Mouse (Mus musculus) intestine, embryonic 16.5 days (tissue): ENCODE results near the gene Gm42669. TPM values are rescaled to one million over a fixed set of nuclear protein-coding genes. Genes with fewer than 3 reads are reported as not detected.

Experiments
- ATAC-seq: fragments of 200-750 bp; cut with Nextera tagmentation; 2 replicates; pipeline ENCODE4 v1.8.0; 2017; ENCODE audit warnings: moderate TSS enrichment, moderate library complexity
- H3K27ac ChIP-seq: fragments of 300-500 bp; sonication (generic); 2 replicates; pipeline ENCODE4 v1.5.1; 2014; ENCODE audit warnings: mild to moderate bottlenecking, low read length
- H3K27me3 ChIP-seq: fragments of 300-500 bp; sonication (generic); replicated peaks from 2 replicates; pipeline ENCODE4 v1.6.1; 2014; ENCODE audit warnings: low read length, control low read depth, mixed read lengths; ENCODE audit not compliant: control insufficient read depth, insufficient read depth
- H3K36me3 ChIP-seq: fragments of 300-500 bp; sonication (generic); 2 replicates; pipeline ENCODE4 v1.6.1; 2014; ENCODE audit warnings: low read length, control low read depth; ENCODE audit not compliant: control insufficient read depth, insufficient read depth
- H3K4me1 ChIP-seq: fragments of 300-500 bp; sonication (generic); 2 replicates; pipeline ENCODE4 v1.6.1; 2014; ENCODE audit warnings: low read length, control low read depth, mixed read lengths; ENCODE audit not compliant: control insufficient read depth, insufficient read depth
- H3K4me2 ChIP-seq: fragments of 300-500 bp; sonication (generic); 2 replicates; pipeline ENCODE4 v1.6.1; 2014; ENCODE audit warnings: low read depth, low read length, control low read depth
- H3K4me3 ChIP-seq: fragments of 300-500 bp; sonication (generic); 2 replicates; pipeline ENCODE4 v1.5.1; 2014; ENCODE audit warnings: mild to moderate bottlenecking, low read length
- H3K9ac ChIP-seq: fragments of 300-500 bp; sonication (generic); 2 replicates; pipeline ENCODE4 v1.6.1; 2014; ENCODE audit warnings: low read depth, low read length
- H3K9me3 ChIP-seq: fragments of 300-500 bp; sonication (generic); 2 replicates; pipeline ENCODE4 v1.6.1; 2016; ENCODE audit warnings: low read length, control low read depth; ENCODE audit not compliant: control insufficient read depth
- WGBS: fragments of 180-500 bp; shearing (Covaris S2); extraction: QIAGEN DNeasy Blood & Tissue Kit; methylation state at CpG from one replicate; pipeline ENCODE4 v1.1.7; 2014; 5-methylcytosine and 5-hydroxymethylcytosine counted together
- polyA plus RNA-seq: library from polyadenylated mRNA; unstranded; fragments of >200 nt; fragmentation: Nextera tagmentation; extraction: Ambion mirVana; gene quantifications from 2 replicates; pipeline ENCODE4 v1.2.1, GENCODE M21; 2015

Gene Gm42669
- 0.16 and 0.38 TPM in 2 replicates for polyA plus RNA-seq

- H3K9ac ChIP-seq, result no peak within 1 kb of the TSS
- H3K4me3 ChIP-seq, result no peak within 1 kb of the TSS
- H3K4me1 ChIP-seq, result no peaks in the 10 kb centered on the region
- no peaks in the 10 kb centered on the region for H3K27me3 ChIP-seq
- no peaks in the 10 kb centered on the region for H3K9me3 ChIP-seq
- WGBS, result 76% methylated on average over 4 of the region's 4 CpGs
- H3K27ac ChIP-seq, result no peak within 1 kb of the TSS
- H3K36me3 ChIP-seq, result no peaks in the 10 kb centered on the region
- no peak for ATAC-seq
- no peak within 1 kb of the TSS for H3K4me2 ChIP-seq
Observed at GRCm38 (mm10) chr5:107507321-107507720, at the start of gene Gm42669. TSS of gene Gm42669 (plus strand) at chr5:107507621.

- 90% methylated on average over 4 of the region's 4 CpGs for WGBS
- H3K4me1 ChIP-seq, result no peaks in the 10 kb centered on the region
- no peak overlapping the region for H3K27ac ChIP-seq
- no peak overlapping the region for H3K4me3 ChIP-seq
- H3K4me2 ChIP-seq, result no peak overlapping the region
- H3K9ac ChIP-seq, result no peak overlapping the region
- H3K36me3 ChIP-seq, result no peaks in the 10 kb centered on the region
- H3K9me3 ChIP-seq, result no peaks in the 10 kb centered on the region
- no peak for ATAC-seq
- H3K27me3 ChIP-seq, result no peaks in the 10 kb centered on the region
Observed at GRCm38 (mm10) chr5:107462147-107463076, 45.0 kb upstream of the Gm42669 start.

GRCm38 (mm10) chr5:107466501-107466900 is 40.9 kb upstream of the Gm42669 start:
- Histone ChIP-seq H3K9ac (no peak overlapping the region), H3K4me3 (no peak overlapping the region), H3K4me1 (no peaks in the 10 kb centered on the region), H3K4me2 (no peak overlapping the region), H3K27me3 (no peaks in the 10 kb centered on the region), H3K36me3 (no peaks in the 10 kb centered on the region), H3K9me3 (no peaks in the 10 kb centered on the region), H3K27ac (no peak overlapping the region)
- ATAC-seq, result no peak
- 62% methylated on average over 5 of the region's 5 CpGs for WGBS

DNA sequence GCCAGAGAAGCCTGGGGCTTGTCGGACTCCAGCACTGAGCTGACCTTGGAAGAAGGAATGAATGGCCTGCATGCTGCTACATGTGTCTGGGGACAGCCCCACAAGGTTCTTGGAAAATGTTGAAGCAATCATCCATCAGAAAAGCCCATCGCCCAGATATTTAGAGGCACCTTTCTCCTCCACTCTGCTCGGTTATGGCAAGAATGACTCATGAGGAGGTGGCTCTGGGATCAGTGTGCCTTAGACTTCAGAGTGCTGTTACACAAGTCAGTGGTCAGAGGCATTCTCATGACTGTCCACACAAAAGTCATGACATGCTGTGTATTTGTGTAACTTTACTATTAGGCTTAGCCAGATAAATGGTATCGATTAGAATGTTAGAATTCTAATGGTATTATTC is 40.3 kb upstream of the Gm42669 start:
- H3K4me2 ChIP-seq, result no peak overlapping the region
- no peaks in the 10 kb centered on the region for H3K36me3 ChIP-seq
- no peak overlapping the region for H3K27ac ChIP-seq
- 81% methylated on average over 4 of the region's 4 CpGs for WGBS
- ATAC-seq, result no peak
- H3K4me3 ChIP-seq, result no peak overlapping the region
- no peaks in the 10 kb centered on the region for H3K9me3 ChIP-seq
- no peak overlapping the region for H3K9ac ChIP-seq
- H3K4me1 ChIP-seq, result no peaks in the 10 kb centered on the region
- H3K27me3 ChIP-seq, result no peaks in the 10 kb centered on the region

GRCm38 (mm10) chr5:107470600-107471329 is 36.7 kb upstream of the Gm42669 start:
- 84% methylated on average over 10 of the region's 10 CpGs for WGBS
- ATAC-seq, result no peak
- Histone ChIP-seq H3K9ac (no peak overlapping the region), H3K27ac (no peak overlapping the region), H3K36me3 (no peaks in the 10 kb centered on the region), H3K4me2 (no peak overlapping the region), H3K9me3 (no peaks in the 10 kb centered on the region), H3K4me1 (no peaks in the 10 kb centered on the region), H3K4me3 (no peak overlapping the region), H3K27me3 (no peaks in the 10 kb centered on the region)

DNA sequence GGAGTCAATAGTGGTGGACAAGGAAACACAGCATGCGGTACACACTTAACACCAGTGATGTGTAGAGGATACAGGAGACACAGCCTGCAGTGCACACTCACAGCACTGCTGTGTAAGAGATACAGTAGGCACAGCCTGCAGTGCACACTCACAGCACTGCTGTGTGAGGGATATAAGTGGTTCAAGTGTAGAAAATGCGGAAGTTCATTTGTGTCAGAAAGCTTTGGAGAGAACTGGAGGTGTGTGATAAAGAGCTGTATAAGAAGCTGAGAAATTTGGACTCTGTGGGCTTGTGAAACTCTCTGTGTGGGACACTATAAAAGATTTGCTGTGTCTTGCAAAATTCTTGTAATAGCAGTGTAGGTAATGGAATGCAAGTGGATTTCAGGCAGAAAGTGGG is 27.2 kb upstream of the Gm42669 start:
- no peak overlapping the region for H3K27ac ChIP-seq
- no peaks in the 10 kb centered on the region for H3K4me1 ChIP-seq
- H3K4me3 ChIP-seq, result no peak overlapping the region
- H3K27me3 ChIP-seq, result no peaks in the 10 kb centered on the region
- no peak overlapping the region for H3K9ac ChIP-seq
- H3K9me3 ChIP-seq, result no peaks in the 10 kb centered on the region
- WGBS, result 90% methylated on average over 2 of the region's 2 CpGs
- ATAC-seq, result no peak
- no peaks in the 10 kb centered on the region for H3K36me3 ChIP-seq
- no peak overlapping the region for H3K4me2 ChIP-seq

GRCm38 (mm10) chr5:107488996-107489395 is 18.4 kb upstream of the Gm42669 start:
- Histone ChIP-seq H3K4me1 (0 out of 2 replicates have a peak, but pooled peaks cover 4% of the 10 kb centered on the region), H3K27ac (no peak overlapping the region), H3K27me3 (no peaks in the 10 kb centered on the region), H3K36me3 (no peaks in the 10 kb centered on the region), H3K4me2 (no peak overlapping the region), H3K4me3 (no peak overlapping the region), H3K9me3 (no peaks in the 10 kb centered on the region), H3K9ac (no peak overlapping the region)
- no peak for ATAC-seq
- WGBS, result 55% methylated on average over 4 of the region's 4 CpGs

GRCm38 (mm10) chr5:107491036-107491435 is 16.4 kb upstream of the Gm42669 start:
- Histone ChIP-seq H3K27me3 (no peaks in the 10 kb centered on the region), H3K4me3 (no peak overlapping the region), H3K36me3 (peaks cover 3% of the 10 kb centered on the region; the same call in 1 of the 2 replicates), H3K4me1 (0 out of 2 replicates have a peak, but pooled peaks cover 4% of the 10 kb centered on the region), H3K4me2 (no peak overlapping the region), H3K9ac (no peak overlapping the region), H3K27ac (no peak overlapping the region), H3K9me3 (no peaks in the 10 kb centered on the region)
- no peak for ATAC-seq
- WGBS, result 64% methylated on average over 9 of the region's 9 CpGs

- Histone ChIP-seq H3K27ac (no peak overlapping the region), H3K4me1 (0 out of 2 replicates have a peak, but pooled peaks cover 4% of the 10 kb centered on the region), H3K9me3 (no peaks in the 10 kb centered on the region), H3K36me3 (peaks cover 3% of the 10 kb centered on the region; the same call in 1 of the 2 replicates), H3K4me2 (no peak overlapping the region), H3K9ac (no peak overlapping the region), H3K4me3 (no peak overlapping the region), H3K27me3 (no peaks in the 10 kb centered on the region)
- 89% methylated on average over 2 of the region's 2 CpGs for WGBS
- ATAC-seq, result no peak
Observed at GRCm38 (mm10) chr5:107492471-107492870, 14.9 kb upstream of the Gm42669 start.
